Mouse (Mus musculus) CH12.LX (cell line): ENCODE results near the gene Inha. TPM values are rescaled to one million over a fixed set of nuclear protein-coding genes. Genes with fewer than 3 reads are reported as not detected.

Experiments used
- DNase-seq: peaks from one replicate; pipeline ENCODE4 v3.0.0-alpha.2; 2013; ENCODE audit errors: extremely low read depth
- H3K27ac ChIP-seq: 2 replicates; pipeline ENCODE4 v1.5.1; 2012; ENCODE audit warnings: low read depth, mild to moderate bottlenecking, control low read depth, moderate library complexity; ENCODE audit not compliant: insufficient read depth
- H3K27me3 ChIP-seq: replicated peaks from 2 replicates; pipeline ENCODE3; 2012; ENCODE audit warnings: inconsistent platforms
- H3K36me3 ChIP-seq, 2 experiments: replicated peaks in 1 of 2; 2 replicates each; pipeline versions ENCODE3 to v1.6.1; 2012; ENCODE audit warnings: inconsistent platforms in 1 of 2, low read length in 1 of 2, mild to moderate bottlenecking in 1 of 2, mixed read lengths in 1 of 2, moderate library complexity in 1 of 2; ENCODE audit not compliant: control insufficient read depth in 1 of 2, insufficient read depth in 1 of 2
- H3K4me1 ChIP-seq, 2 experiments: 2 replicates each; pipeline ENCODE4 v1.6.1; 2012; ENCODE audit warnings: inconsistent platforms in 1 of 2, moderate library complexity in 1 of 2; ENCODE audit not compliant: insufficient read depth in 2 of 2, control insufficient read depth in 1 of 2
- H3K4me2 ChIP-seq: 2 replicates; pipeline ENCODE4 v1.6.1; 2012; ENCODE audit warnings: low read depth, mild to moderate bottlenecking, control low read depth; ENCODE audit not compliant: poor library complexity, insufficient read depth, severe bottlenecking
- H3K4me3 ChIP-seq, 3 experiments: fragments of 150-350 bp in 1 of 3; sonication (generic) in 1 of 3; replicated peaks in 1 of 3; 2 replicates each; pipeline versions ENCODE3 to v1.5.1; 2011 to 2012; ENCODE audit warnings: low read depth in 2 of 3, low read length in 2 of 3, mild to moderate bottlenecking in 2 of 3, moderate library complexity in 2 of 3, control low read depth in 1 of 3, improper control_type of control experiment in 1 of 3, inconsistent platforms in 1 of 3, mixed read lengths in 1 of 3; ENCODE audit not compliant: poor library complexity in 1 of 3
- H3K79me2 ChIP-seq: replicated peaks from 2 replicates; pipeline ENCODE4 v1.6.1; 2012; ENCODE audit warnings: mild to moderate bottlenecking, moderate library complexity; ENCODE audit not compliant: control insufficient read depth, poor library complexity, insufficient read depth, severe bottlenecking; ENCODE audit errors: extremely low read depth
- H3K9ac ChIP-seq: 2 replicates; pipeline ENCODE4 v1.6.1; 2012; ENCODE audit warnings: low read depth, mild to moderate bottlenecking, control low read depth, moderate library complexity; ENCODE audit not compliant: insufficient read depth
- H3K9me3 ChIP-seq: replicated peaks from 2 replicates; pipeline ENCODE3; 2012; ENCODE audit warnings: low read length, inconsistent platforms, mixed read lengths
- BHLHE40 ChIP-seq: IDR thresholded peaks from 2 replicates; pipeline ENCODE4 v1.6.1; 2011; ENCODE audit warnings: mild to moderate bottlenecking, low read depth, low read length, improper control_type of control experiment
- CHD1 ChIP-seq: IDR thresholded peaks from 2 replicates; pipeline ENCODE4 v1.6.1; 2012; ENCODE audit warnings: low read depth, low read length, improper control_type of control experiment, inconsistent platforms
- CHD2 ChIP-seq: IDR thresholded peaks from 2 replicates; pipeline ENCODE4 v1.6.1; 2011; ENCODE audit warnings: low read length, improper control_type of control experiment
- CTCF ChIP-seq, 2 experiments: IDR thresholded peaks in 1 of 2; conservative IDR thresholded peaks in 1 of 2; 2 replicates each; pipeline ENCODE4 v1.5.1; 2011 to 2012; ENCODE audit warnings: low read depth in 2 of 2, low read length in 2 of 2, improper control_type of control experiment in 1 of 2, inconsistent platforms in 1 of 2, mild to moderate bottlenecking in 1 of 2, moderate library complexity in 1 of 2
- E2F4 ChIP-seq: IDR thresholded peaks from 2 replicates; pipeline ENCODE4 v1.6.1; 2011; ENCODE audit warnings: low read depth, low read length, improper control_type of control experiment; ENCODE audit not compliant: insufficient replicate concordance
- ELF1 ChIP-seq: IDR thresholded peaks from 2 replicates; pipeline ENCODE4 v1.6.1; 2014; ENCODE audit warnings: low read depth, mild to moderate bottlenecking, inconsistent platforms, low read length, improper control_type of control experiment
- EP300 ChIP-seq: IDR thresholded peaks from 2 replicates; pipeline ENCODE4 v1.6.1; 2011; ENCODE audit warnings: low read length, improper control_type of control experiment
- ETS1 ChIP-seq: conservative IDR thresholded peaks from 2 replicates; pipeline ENCODE4 v1.6.1; 2012; ENCODE audit warnings: low read depth, mild to moderate bottlenecking, inconsistent platforms, low read length, improper control_type of control experiment, moderate library complexity
- GABPA ChIP-seq: IDR thresholded peaks from 2 replicates; pipeline ENCODE4 v1.6.1; 2012; ENCODE audit warnings: low read depth, low read length, improper control_type of control experiment, inconsistent platforms; ENCODE audit not compliant: insufficient replicate concordance
- HCFC1 ChIP-seq: IDR thresholded peaks from 2 replicates; pipeline ENCODE4 v1.6.1; 2012; ENCODE audit warnings: low read depth, mild to moderate bottlenecking, inconsistent platforms, low read length, improper control_type of control experiment
- IRF4 ChIP-seq: IDR thresholded peaks from 2 replicates; pipeline ENCODE4 v1.6.1; 2014; ENCODE audit warnings: low read depth, mild to moderate bottlenecking, inconsistent platforms, low read length, improper control_type of control experiment
- JUN ChIP-seq: IDR thresholded peaks from 2 replicates; pipeline ENCODE4 v1.6.1; 2011; ENCODE audit warnings: low read depth, mild to moderate bottlenecking, low read length, improper control_type of control experiment, moderate library complexity; ENCODE audit not compliant: insufficient read depth
- JUND ChIP-seq: conservative IDR thresholded peaks from 2 replicates; pipeline ENCODE4 v1.6.1; 2011; ENCODE audit warnings: low read depth, low read length, improper control_type of control experiment
- KAT2A ChIP-seq: IDR thresholded peaks from 2 replicates; pipeline ENCODE4 v1.6.1; 2012; ENCODE audit warnings: low read length, improper control_type of control experiment, inconsistent platforms; ENCODE audit not compliant: insufficient replicate concordance
- MAFK ChIP-seq: IDR thresholded peaks from 2 replicates; pipeline ENCODE4 v1.6.1; 2011; ENCODE audit warnings: low read length, improper control_type of control experiment; ENCODE audit not compliant: insufficient replicate concordance
- MAZ ChIP-seq: IDR thresholded peaks from 2 replicates; pipeline ENCODE4 v1.6.1; 2012; ENCODE audit warnings: low read depth, mild to moderate bottlenecking, inconsistent platforms, low read length, improper control_type of control experiment, moderate library complexity
- MXI1 ChIP-seq: IDR thresholded peaks from 2 replicates; pipeline ENCODE4 v1.6.1; 2011; ENCODE audit warnings: mild to moderate bottlenecking, low read depth, low read length, improper control_type of control experiment
- MYC ChIP-seq: IDR thresholded peaks from 2 replicates; pipeline ENCODE4 v1.6.1; 2011; ENCODE audit warnings: low read depth, mild to moderate bottlenecking, improper control_type of control experiment, low read length
- NELFE ChIP-seq: IDR thresholded peaks from 2 replicates; pipeline ENCODE4 v1.6.1; 2011; ENCODE audit warnings: low read depth, low read length, improper control_type of control experiment
- NRF1 ChIP-seq: IDR thresholded peaks from 2 replicates; pipeline ENCODE4 v1.6.1; 2014; ENCODE audit warnings: low read depth, mild to moderate bottlenecking, inconsistent platforms, low read length, improper control_type of control experiment, moderate library complexity
- PAX5 ChIP-seq: IDR thresholded peaks from 2 replicates; pipeline ENCODE4 v1.6.1; 2012; ENCODE audit warnings: low read length, inconsistent platforms, mixed read lengths
- POLR2A ChIP-seq: IDR thresholded peaks from 2 replicates; pipeline ENCODE4 v1.6.1; 2011; ENCODE audit warnings: low read depth, mild to moderate bottlenecking, improper control_type of control experiment, low read length
- RAD21 ChIP-seq: IDR thresholded peaks from 2 replicates; pipeline ENCODE4 v1.6.1; 2011; ENCODE audit warnings: low read depth, mild to moderate bottlenecking, low read length, improper control_type of control experiment, moderate library complexity
- RCOR1 ChIP-seq: conservative IDR thresholded peaks from 2 replicates; pipeline ENCODE4 v1.6.1; 2012; ENCODE audit warnings: low read depth, mild to moderate bottlenecking, inconsistent platforms, low read length, improper control_type of control experiment
- SIN3A ChIP-seq: IDR thresholded peaks from 2 replicates; pipeline ENCODE4 v1.6.1; 2012; ENCODE audit warnings: low read length, improper control_type of control experiment, inconsistent platforms
- SMC3 ChIP-seq: IDR thresholded peaks from 2 replicates; pipeline ENCODE4 v1.6.1; 2011; ENCODE audit warnings: low read depth, low read length, improper control_type of control experiment
- TBP ChIP-seq: conservative IDR thresholded peaks from 2 replicates; pipeline ENCODE4 v1.6.1; 2011; ENCODE audit warnings: low read depth, low read length, improper control_type of control experiment
- TCF12 ChIP-seq: IDR thresholded peaks from 2 replicates; pipeline ENCODE4 v1.6.1; 2014; ENCODE audit warnings: low read depth, mild to moderate bottlenecking, inconsistent platforms, low read length, improper control_type of control experiment
- UBTF ChIP-seq: IDR thresholded peaks from 2 replicates; pipeline ENCODE4 v1.6.1; 2012; ENCODE audit warnings: low read depth, mild to moderate bottlenecking, inconsistent platforms, low read length, improper control_type of control experiment, moderate library complexity
- USF1 ChIP-seq: IDR thresholded peaks from 2 replicates; pipeline ENCODE4 v1.6.1; 2014; ENCODE audit warnings: low read depth, mild to moderate bottlenecking, inconsistent platforms, low read length, improper control_type of control experiment
- USF2 ChIP-seq: conservative IDR thresholded peaks from 2 replicates; pipeline ENCODE4 v1.6.1; 2011; ENCODE audit warnings: low read depth, low read length, improper control_type of control experiment
- ZC3H11A ChIP-seq: IDR thresholded peaks from 2 replicates; pipeline ENCODE4 v1.6.1; 2012; ENCODE audit warnings: low read depth, mild to moderate bottlenecking, inconsistent platforms, low read length, improper control_type of control experiment
- ZKSCAN1 ChIP-seq: IDR thresholded peaks from 2 replicates; pipeline ENCODE4 v1.6.1; 2012; ENCODE audit warnings: low read depth, inconsistent platforms, low read length, improper control_type of control experiment, borderline replicate concordance
- ZNF384 ChIP-seq: IDR thresholded peaks from 2 replicates; pipeline ENCODE4 v1.6.1; 2012; ENCODE audit warnings: low read depth, low read length, improper control_type of control experiment, inconsistent platforms
- dilution Hi-C: fragments of 300-500 bp; cut with MboI; formaldehyde crosslinking; loops from 2 replicates; pipeline ENCODE4 v1.14.3; 2020; ENCODE audit warnings: low sequenced_read_pairs; ENCODE audit not compliant: extremely low pct_unique_long_range_greater_than_20kb, extremely low pct_ligation_motif_present
- in situ Hi-C: fragments of 300-500 bp; cut with MboI; formaldehyde crosslinking; loops from 3 replicates; pipeline ENCODE4 v1.14.3; 2019; ENCODE audit warnings: low sequenced_read_pairs, low pct_ligation_motif_present, low pct_unique_long_range_greater_than_20kb, mixed read lengths
- polyA plus RNA-seq: library from polyadenylated mRNA; unstranded; fragments of >175 nt; gene quantifications from 2 replicates; pipeline ENCODE4 v1.2.1, GENCODE M21; 2012; ENCODE audit warnings: low read depth; ENCODE audit not compliant: insufficient read length
- total RNA-seq, 2 experiments: library from RNA; depleted of rRNA; stranded (reverse); fragments of 300-350 nt in 1 of 2; fragments of >200 nt in 1 of 2; gene quantifications; 2 replicates each; pipeline ENCODE4 v1.2.3; 2012 to 2014

Inha gene
- total and polyA plus RNA-seq, 3 experiments = not detected

DNA sequence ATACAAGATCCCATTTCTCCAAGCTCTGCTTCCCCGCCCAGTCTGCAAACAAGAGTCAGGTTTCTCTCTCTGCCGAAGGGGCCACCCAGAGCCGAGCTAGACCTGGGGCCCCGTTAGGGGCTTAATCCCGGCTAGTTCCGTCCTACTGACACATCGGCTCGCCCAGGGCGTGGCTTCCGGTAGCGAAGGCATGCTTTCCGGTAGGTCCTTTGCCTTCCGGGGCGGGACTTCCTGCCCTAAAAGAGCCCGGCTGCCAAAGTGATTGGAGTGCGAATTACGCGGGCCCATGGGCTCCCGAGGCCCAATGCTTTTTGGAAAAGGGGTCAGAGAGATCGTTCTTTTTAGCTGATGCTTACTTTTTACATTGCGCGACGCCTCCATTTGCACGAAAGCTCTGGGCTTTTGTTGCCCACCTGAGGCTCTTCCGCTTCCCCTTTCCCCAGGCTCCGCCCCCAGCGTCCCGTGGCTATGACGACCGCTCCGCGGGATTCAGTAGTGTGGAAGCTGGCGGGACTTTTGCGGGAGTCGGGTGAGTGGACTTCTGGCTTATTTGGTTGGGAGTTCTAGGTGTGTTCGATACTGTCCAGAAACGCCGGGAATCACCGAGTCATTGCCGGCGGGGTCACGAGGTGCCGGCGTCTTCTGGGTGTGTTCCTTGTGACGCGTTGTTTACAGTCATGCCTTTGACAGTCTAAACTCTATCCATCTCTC lies 14.6 kb downstream of the Inha start, which contains the start of gene Stk11ip (continued):
- peak; percentile 90 for TF ChIP-seq NELFE
- TF ChIP-seq CHD2 = 0 out of 2 replicates have a peak, but pooled peaks have one; percentile 13
- TF ChIP-seq ZNF384 = no peak
- no peak for TF ChIP-seq NRF1
- peak; percentile 93 for TF ChIP-seq ELF1
- peak; percentile 87 for TF ChIP-seq TCF12
- TF ChIP-seq ZKSCAN1 = no peak
- TF ChIP-seq, all 38 proteins: peak for 22

DNA sequence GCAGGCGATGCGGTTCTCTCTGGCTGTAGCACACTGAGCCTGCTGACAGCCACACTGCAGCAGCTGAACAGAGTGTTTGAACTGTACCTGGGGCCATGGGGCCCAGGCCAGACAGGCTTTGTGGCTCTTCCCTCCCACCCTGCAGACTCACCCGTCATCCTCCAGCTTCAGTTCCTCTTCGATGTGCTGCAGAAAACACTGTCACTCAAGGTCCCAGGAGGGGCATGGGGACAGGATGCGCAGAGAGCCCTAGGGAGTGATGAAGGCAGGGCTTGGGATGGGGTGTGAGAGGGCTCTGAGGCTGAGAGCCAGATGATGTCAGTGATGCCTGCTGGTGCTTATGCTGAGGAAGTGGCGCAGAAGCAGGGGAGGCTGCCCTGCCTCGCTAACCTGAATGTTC lies 17.8 kb downstream of the Inha start:
- dilution Hi-C loops = no loop called here
- peak; percentile 97 for DNase-seq
- in situ Hi-C loops = no loop called here
- Histone ChIP-seq H3K4me3 (no peak overlapping the region), H3K27ac (peak overlapping the region; percentile 35), H3K4me2 (0 out of 2 replicates have a peak overlapping the region, but pooled peaks have one; percentile 2), H3K9me3 (no peaks in the 10 kb centered on the region), H3K4me1 (peaks cover 12 to 39% of the 10 kb centered on the region in 2 experiments), H3K36me3 (peaks cover 28 to 45% of the 10 kb centered on the region in 2 experiments), H3K27me3 (no peaks in the 10 kb centered on the region), H3K79me2 (no peaks in the 10 kb centered on the region), H3K9ac (no peak overlapping the region)
- TF ChIP-seq JUN (no peak), RAD21 (no peak; the same call in 1 of the 2 replicates), POLR2A (no peak), BHLHE40 (no peak; the same call in 1 of the 2 replicates), SMC3 (no peak), NELFE (no peak), EP300 (peak; percentile 47; the same call in 1 of the 2 replicates), CHD1 (no peak), CTCF (conservative IDR thresholded peaks at IDR 0.05 in 1 of 2, IDR thresholded peaks at IDR 0.05 in 1 of 2; ENCODE audit: low read depth in 2 of 2, low read length in 2 of 2) (no peak), GABPA (no peak), JUND (no peak), TCF12 (no peak), CHD2 (no peak), MAZ (peak; percentile 64; the same call in 1 of the 2 replicates), USF2 (no peak), ELF1 (peak; percentile 31; the same call in 1 of the 2 replicates), MXI1 (no peak), TBP (0 out of 2 replicates have a peak, but pooled peaks have one; percentile 16), IRF4 (peak; percentile 69), NRF1 (peak; percentile 36; the same call in 1 of the 2 replicates), MYC (0 out of 2 replicates have a peak, but pooled peaks have one; percentile 22), KAT2A (0 out of 2 replicates have a peak, but pooled peaks have one; percentile 50), ZKSCAN1 (no peak), ETS1 (peak; percentile 74), UBTF (no peak), PAX5 (no peak), ZC3H11A (no peak), E2F4 (no peak), HCFC1 (peak; percentile 33; the same call in 1 of the 2 replicates), RCOR1 (no peak), MAFK (no peak), USF1 (no peak), SIN3A (peak; percentile 60; the same call in 1 of the 2 replicates), ZNF384 (no peak)
